Mouse (Mus musculus): ENCODE results near the gene Wwp2.

GRCm38 (mm10) chr8:107544651-107545174, 108.5 kb downstream of the Wwp2 start:
- TF ChIP-seq POLR2A (IDR thresholded peaks at IDR 0.05; ENCODE audit: control insufficient read depth in 1 of 2, insufficient read depth in 1 of 2, low read depth in 1 of 2, low read length in 2 of 2, poor library complexity in 1 of 2) (no peak), E2F4 (IDR thresholded peaks at IDR 0.05; ENCODE audit: borderline replicate concordance, low read depth, low read length) (no peak), CTCF (IDR thresholded peaks at IDR 0.05 in 2 of 3, conservative IDR thresholded peaks at IDR 0.05 in 1 of 3; ENCODE audit: control insufficient read depth in 1 of 3, insufficient read depth in 1 of 3, low read depth in 2 of 3, low read length in 3 of 3, poor library complexity in 1 of 3, severe bottlenecking in 1 of 3) (no peak), EP300 (IDR thresholded peaks at IDR 0.05; ENCODE audit: low read depth in 1 of 2, low read length in 2 of 2) (no peak), CHD2 (IDR thresholded peaks at IDR 0.05; ENCODE audit: low read length) (no peak)

All from MEL (cell line).